In the genomic region with DNA sequence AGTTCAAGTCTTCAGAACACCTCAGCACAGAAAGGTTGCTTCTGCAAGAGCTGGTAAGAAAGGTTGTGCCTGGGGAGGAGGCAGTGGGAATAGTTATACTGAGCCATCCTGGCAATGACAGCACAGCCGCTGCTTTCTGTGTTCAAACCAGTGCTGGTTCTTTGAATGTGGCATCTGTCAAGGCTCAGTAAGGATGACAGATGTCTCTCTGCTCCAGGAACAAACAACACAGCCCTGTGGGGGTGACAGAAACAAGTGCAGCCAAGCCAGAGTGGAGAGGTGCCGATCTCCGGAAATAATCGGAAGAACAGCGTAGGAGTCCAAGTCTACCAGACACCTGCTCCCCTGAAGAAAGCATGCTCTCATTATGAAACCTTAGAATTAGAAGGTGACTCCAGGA, we compare ENCODE assay signal across 11 mouse cellular contexts.
DNase-seq lines count a peak whose midpoint lies in the region.
"Had no signal": no experiment of that assay in that cellular context is flagged by ENCODE, and none has a peak within 500 bp of the region (broad histone marks: within the 10 kb centered on the region; RNA-seq: fewer than 3 reads in every experiment).

No protein-coding gene starts in this region.

- peak; percentile 20 to 35 for DNase-seq in cerebellum, postnatal 14 days
- DNase-seq in cerebellum, adult 8-10 months = no peak
- DNase-seq in left cerebral cortex, adult 11 months (ENCODE audit: low spot score) = peak; percentile 27
- no peak for DNase-seq in left cerebral cortex, postnatal 10 days (ENCODE audit: extremely low spot score in 1 of 2, low spot score in 2 of 2)
- peak; percentile 57 for DNase-seq in layer of hippocampus, adult 9-10 months (ENCODE audit: low spot score)
- DNase-seq in left cerebral cortex, postnatal 36 days (ENCODE audit: low spot score in 2 of 2) = peak; percentile 34 to 57
- no peak for DNase-seq in heart, postnatal 4 days
- DNase-seq in cerebellum, adult 11-12 months = no peak
- DNase-seq: cerebellum, adult 18-20 months; liver, embryonic 13.5 days; retina, postnatal 1 day had no signal

- intact Hi-C loops in left cerebral cortex, postnatal 10 days (cut with DNase I) = no loop called here
- intact Hi-C loops in left cerebral cortex, postnatal 36 days (cut with DNase I) = no loop called here

Comparison
In these comparisons a context has a peak if more than half of its experiments do, and no peak if none do; other contexts are left out.
1. DNase-seq: peak in cerebellum, postnatal 14 days (2 of 2), left cerebral cortex, adult 11 months (single experiment), layer of hippocampus, adult 9-10 months (single experiment) and left cerebral cortex, postnatal 36 days (2 of 2); none in cerebellum, adult 8-10 months (single experiment), left cerebral cortex, postnatal 10 days (0 of 2), heart, postnatal 4 days (single experiment) and cerebellum, adult 11-12 months (single experiment).